Mouse (Mus musculus): ENCODE measurements around the gene Itgb5.

The Itgb5 gene

DNA sequence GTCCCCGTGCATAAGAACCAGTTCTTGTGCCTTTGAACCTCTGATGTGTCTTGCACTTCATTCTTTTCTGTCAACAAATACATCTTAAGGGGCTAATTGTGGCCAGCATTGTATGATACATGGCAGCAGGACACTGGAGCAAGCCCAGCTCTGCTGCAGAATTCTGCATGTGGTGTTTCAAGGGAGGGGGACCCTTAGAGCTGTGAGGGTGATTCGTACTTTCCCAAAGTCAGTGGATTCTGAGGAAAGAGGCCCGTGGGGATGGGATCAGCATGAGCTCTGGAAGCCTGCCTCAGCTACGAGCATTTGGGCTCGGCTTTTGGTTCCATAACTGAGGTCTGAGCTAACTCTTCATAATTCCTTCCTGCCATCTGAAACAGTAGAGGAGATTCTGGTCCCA is 75.1 kb downstream of the Itgb5 start:
- DNase-seq (ENCODE audit: low read depth, low spot score) = no peak

DNA sequence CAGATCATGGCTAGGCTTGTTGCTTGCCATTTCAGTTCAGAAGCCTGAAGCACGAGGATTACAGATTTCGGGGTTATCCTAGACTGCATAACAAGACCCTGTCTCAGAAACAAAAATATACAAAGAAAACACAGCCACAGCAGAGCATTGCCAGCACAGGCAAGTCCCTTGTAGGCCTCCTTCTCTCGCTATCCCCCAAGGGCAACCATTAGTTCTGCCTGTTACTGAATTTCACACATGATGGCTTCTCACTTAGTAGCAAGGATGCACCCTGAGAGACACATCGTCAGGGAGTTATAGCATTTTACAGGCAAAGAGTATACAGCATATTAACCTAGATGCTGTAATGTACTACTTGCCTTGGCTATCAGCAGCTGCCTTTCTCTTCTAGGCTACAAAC is 78.8 kb downstream of the Itgb5 start:
- DNase-seq (ENCODE audit: low read depth, low spot score) = peak; percentile 53

DNA sequence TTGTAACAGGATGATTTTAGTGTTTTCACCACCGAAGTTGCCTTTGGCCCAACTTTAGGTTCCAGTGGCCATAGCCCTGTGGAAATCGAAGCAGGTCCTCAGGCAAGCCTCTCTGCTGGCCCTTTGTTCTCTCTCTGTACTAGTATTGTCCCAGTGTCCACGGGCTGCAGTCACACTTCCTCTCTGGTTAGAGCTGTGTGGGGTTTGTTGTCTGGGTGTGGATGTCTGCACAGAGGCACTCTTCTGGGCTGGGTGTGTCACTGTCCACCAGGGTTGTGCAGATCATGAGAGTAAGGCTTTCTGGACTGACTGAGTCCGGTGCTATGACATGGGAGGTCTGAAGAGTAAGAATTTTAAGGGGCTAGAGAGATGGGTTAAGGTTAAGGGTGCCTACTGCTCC is 85.5 kb downstream of the Itgb5 start:
- DNase-seq (ENCODE audit: low read depth, low spot score) = no peak

DNA sequence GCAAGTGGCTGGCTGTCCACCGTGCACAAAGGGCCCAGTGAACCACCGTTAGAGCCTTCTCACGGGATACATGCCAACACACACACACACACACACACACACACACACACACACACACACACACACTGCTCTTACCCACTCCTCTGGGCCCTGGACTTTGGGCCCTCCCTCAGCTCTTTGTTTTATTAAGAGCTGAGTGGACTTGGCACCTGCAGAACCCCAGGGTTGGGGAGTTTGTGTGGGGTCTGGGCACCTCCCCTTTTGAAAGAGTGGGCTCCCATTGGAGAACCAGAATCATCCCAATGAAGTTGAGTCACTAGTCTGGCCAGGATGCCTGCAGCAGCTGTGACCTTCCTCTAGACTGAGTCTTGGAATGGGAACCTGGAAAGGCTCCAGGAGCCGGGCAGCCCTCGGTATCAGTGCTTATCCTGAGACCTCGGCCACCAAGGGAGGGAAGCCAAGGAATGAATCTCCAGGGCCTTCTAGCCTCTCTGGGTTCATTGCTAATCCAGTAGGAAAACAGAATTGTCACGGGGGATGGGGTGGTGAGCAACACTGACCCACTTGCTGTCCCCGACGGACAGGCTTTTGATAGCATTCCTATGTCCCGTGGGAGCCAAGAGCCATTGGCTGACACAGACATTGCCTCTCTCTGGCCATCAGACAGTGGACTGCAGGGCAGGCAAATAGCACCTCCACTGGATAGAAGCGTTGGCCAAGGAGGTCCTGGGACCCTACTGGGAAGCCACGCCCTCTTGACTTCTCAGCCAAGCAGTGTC is 87.2 kb downstream of the Itgb5 start:
- no peak for DNase-seq (ENCODE audit: low read depth, low spot score)

DNA sequence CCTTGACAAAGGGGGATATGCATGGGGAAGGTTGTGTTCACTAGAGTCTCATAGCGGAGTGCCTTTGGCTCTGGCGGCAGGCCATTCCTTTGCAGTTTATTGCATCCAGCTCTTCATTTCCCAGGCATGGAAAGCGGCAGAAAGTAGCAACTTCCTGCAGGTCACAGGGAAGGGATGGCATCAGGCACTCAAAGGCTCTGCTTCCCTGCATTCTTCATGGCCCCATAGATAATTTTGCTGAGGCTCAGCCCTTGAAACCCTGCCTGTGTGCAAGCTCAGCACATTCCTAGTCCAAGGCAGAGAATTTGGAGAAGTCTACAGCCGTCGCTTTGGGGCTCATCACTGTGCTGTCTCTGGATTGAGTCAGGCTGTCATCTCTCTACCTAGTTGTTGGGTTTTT is 87.9 kb downstream of the Itgb5 start:
- DNase-seq (ENCODE audit: low read depth, low spot score) = peak; percentile 22

DNA sequence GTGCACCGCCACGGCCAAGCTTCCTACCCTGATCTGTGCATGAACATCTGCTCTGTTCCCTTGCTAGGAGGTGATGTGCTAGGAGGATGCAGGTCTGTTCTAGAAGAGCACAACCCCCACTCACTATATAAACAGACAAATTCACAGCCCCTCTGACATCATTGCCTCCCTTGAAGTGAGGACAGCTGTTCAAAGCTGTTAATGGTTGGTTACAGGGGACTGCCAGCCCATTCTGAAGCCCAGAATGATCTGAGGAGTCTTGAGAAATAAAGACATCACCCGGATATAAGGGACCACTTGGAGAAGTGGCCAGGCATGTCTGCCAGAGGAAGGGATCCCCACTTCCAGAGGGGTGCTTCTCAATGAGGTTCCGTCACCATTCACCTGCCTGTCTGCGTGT is 88.5 kb downstream of the Itgb5 start:
- DNase-seq (ENCODE audit: low read depth, low spot score) = no peak

DNA sequence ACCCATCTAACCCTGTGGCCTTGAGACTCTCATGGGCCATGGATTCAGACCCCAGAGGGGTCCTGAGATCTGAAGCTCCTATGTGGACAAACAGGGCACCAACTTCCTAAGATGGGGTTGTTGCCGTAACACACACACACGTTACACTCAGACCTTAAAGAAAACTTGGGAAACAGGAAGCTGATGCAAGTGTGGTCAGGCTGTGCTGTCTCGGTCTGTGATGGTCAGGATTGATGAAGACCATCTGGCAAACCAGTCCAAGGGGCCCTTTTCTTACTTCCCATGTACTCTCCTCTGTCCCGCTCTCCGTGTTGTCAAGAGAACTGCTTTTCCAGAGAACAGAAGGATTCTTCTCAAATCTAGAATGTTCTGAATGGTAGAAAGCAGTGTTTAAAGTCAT is 92.0 kb downstream of the Itgb5 start:
- DNase-seq (ENCODE audit: low read depth, low spot score) = no peak

DNA sequence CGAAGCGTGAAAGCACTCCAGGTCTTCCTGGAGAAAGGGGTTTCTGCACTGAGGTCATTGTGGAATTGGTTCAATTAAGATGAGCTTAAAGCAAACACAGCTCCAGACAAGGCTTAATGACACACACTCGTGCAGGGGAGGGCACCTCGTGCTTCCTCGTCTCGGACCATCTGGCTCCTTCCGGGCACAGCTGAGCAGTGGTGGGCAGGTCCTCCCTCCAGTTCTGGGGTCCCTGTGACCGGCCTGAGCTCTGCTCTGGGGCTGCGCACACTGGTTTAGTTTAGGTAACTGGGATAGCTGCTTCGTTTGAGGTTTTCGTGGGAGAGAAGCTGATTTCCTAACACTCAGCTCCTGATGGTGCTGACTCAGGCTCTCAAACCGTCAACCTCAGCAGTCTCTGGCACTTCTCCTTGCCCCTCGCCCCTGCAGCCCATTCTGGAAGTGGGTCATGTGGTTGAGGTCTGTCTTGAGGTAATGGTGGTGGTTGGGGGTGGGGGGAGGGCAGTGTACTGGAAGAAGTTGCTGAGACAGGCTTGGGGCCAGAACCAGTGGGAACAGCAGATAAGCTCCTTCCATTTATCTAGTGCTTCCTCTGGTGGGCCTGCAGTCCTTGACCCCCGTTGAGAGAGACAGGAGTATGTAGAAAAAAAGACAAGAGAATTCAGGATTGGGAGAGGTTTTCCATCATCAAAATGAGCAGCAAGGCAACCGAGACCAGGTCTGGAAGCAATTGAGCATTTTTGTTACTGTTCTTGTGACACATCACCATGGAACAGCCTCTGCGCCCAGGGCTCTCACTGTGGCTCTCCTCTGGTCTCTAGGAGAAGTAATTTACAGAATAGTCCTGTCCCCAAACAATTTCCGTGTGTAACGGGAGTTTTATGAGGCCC is 92.9 kb downstream of the Itgb5 start:
- no peak for DNase-seq (ENCODE audit: low read depth, low spot score)

DNA sequence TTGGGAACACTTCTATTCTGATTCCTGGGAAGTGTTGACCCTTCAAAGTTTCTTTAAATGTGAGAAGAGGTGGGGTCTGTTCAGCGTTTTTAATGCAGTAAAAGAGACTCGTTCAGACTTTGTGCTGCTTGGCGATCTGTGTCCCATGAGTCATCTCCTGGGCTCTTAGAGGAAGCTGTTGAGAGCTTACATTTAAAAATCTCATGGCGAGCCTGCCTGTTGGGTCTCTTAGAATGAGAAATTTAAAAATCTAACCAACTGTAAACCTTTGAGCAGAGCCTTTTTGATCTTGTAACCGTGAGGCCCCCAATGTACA is 93.5 kb downstream of the Itgb5 start:
- DNase-seq (ENCODE audit: low read depth, low spot score) = no peak

DNA sequence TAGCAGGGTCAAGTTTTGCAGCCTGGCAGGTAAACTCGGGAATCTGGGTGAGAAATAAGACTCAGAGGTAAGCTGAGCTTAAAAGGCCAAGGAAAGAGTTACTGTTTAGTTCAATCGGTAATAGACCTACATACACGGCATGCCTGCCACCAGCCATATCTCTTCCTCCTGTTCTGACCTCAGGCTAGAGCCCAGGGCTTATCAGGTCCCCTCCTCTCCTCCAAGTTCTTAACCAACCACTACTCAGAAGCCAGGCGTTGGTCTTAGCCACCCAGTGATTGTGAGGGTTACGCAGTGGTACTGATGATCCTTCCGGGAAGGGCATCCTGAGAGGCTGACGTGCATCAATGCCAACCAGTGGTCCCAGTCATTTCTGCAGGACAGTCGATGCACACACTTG is 94.3 kb downstream of the Itgb5 start:
- DNase-seq (ENCODE audit: low read depth, low spot score) = no peak

DNA sequence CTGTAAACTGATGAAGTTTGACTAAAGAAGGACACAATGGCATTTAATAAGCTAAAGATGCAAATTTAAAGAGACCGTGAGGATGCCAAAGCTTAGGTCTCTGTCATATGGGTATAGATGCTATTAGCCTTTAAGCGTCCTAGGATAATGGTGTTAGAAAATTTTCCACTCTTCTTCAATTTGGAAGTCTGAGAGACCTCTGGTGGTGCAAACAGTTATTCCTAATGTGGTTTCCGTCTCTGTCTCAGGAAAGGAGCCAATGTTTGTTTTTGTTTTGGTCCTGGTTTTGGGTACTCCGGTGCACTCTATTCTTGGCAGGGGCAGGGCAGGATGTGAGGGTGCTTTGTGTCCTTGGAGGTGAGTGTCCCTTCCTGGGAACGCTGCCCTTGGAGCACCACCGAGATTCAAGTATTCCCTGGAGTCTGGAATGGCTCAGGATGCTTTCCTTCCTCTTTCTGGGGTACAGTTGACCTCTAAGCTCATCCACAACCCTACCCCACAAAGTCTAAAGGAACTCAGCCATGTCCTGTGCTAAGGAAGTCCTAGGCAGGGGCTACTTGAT is 97.9 kb downstream of the Itgb5 start:
- no peak for DNase-seq (ENCODE audit: low read depth, low spot score)

DNA sequence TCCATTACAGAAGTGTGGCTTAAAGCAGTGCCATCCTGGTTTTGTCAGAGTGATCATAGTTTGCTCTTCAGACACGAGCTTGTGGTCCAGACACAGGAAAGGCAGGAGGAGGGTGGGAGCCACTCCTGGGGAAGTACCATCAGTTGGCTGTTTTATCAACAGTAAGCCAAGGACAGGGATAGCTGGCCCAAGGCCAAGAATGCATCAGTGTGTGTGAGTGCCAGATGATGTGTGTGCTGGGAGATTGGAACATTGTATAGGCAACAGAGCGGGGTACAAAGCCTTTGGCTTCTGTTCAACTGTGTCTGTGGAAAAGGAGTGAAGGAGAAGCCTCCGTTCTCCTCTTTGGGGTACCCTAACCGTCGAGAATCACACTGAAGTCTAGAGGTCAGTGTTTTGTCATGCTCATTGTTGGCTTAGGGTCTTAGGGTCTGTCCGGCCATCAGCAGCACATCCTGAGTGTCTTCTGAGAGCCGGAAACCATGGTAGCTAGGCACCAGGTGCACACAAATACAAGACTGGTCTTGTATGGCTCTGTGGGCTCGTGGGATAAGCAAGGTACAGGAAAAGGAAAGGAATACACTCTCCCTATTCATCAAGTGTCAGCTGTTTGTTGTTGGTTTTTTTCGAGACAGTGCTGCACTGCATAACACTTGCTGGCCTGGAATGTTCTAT is 99.5 kb downstream of the Itgb5 start:
- DNase-seq (ENCODE audit: low read depth, low spot score) = no peak

DNA sequence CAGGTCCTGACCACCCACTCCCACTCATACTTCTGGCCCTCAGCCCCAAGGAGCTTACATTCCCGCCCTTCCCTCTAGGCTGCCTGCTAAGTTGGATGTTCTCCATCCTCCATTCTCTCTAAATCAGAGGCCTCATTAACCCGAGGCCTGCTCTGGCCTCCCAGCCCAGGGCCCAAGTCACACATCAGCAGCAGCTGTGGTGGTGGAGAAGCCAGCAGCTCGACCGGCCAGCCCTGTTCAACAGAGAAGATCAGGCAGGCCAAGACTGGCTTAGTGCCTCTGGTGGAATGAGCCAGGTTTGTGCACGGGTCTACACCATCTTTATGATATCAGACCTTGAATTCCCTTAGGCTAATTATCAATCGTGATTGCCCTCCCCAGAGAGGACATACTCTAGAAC is 101.3 kb downstream of the Itgb5 start:
- no peak for DNase-seq (ENCODE audit: low read depth, low spot score)

DNA sequence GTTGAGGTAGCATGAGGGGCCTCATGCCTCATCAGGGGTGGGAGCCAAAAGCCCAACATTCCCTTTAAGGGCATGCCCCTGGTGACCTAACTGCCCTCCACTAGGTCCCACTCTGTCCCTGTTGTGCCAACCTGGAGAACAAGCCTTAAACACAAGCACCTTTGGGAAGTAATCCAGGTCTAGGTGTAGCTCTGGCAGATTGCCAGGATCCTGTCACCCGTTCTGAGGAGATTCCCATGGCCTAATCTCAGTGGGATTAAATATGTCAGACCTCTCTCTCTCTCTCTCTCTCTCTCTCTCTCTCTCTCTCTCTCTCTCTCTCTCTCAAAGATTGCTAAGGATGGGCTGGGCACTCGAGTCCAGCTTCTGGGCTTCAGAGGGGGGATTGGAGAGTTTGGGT is 102.2 kb downstream of the Itgb5 start:
- DNase-seq (ENCODE audit: low read depth, low spot score) = no peak

DNA sequence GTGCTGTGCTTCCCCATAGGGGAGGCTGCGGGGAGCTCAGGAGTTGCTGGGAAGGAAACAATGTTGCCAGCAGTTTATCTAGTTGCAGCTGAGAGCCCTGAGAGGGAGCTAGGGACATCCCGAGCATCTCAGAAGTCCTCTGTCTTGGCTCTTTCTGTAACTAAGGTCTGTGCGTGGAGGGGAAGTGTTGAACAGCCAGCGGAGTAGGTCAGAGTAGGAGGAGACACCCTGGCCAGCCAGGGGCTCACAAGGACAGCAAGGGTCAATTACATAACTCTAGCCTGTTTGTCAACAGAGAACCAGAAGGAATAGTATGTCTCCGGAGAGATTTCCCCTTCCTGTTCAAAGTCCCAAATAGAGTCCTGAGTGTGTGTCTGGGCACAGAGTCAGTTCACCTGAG is 102.7 kb downstream of the Itgb5 start:
- DNase-seq (ENCODE audit: low read depth, low spot score) = no peak

DNA sequence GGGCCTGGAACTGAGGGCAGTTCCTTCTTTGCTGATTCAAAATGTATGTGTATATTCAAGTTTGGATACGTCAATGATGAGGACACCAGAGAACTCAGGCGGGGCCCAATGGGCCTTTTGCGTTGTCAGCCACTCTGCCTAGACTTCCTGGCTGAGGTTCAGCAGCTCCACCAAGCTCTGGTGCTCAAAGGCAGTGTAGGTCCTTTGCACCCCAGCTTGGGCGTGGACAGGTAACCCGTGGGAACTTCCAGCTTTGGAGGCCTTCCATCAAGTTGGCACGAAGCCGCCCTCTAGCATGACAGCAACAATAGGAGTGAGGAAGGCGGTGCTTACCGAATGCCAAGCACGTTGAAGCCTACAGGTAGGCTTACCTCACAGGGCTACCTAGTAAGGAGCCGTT is 103.9 kb downstream of the Itgb5 start:
- no peak for DNase-seq (ENCODE audit: low read depth, low spot score)

DNA sequence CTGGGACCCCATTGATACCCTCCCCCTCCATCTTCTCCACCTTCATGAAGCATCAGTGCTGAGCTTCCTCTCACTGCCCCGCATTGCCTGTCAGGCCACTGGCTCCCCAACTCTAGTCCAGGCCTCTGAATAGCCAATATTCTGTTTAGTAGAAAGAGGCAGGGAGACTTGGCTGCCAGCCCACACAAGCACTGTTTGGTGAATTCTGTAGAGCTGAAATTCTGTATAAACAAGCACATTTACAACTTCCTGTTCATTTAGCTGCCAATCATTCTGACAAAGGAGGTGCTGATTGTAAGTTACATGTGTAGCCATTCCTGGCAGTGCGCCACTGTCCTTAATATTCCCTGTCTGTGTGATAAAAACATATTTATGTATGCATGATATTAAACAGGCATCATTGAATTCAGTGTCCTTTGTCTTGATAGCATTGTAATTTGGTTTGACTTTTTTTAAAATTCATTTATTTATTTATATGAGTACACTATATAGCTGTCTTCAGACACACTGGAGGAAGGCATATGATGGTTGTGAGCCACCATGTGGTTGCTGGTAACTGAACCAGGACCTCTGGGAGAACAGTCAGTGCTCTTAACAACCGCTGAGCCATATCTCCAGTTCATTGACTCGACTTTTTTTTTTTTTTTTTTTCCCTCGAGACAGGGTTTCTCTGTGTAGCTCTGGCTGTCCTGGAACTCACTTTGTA is 105.4 kb downstream of the Itgb5 start:
- DNase-seq (ENCODE audit: low read depth, low spot score) = no peak

DNA sequence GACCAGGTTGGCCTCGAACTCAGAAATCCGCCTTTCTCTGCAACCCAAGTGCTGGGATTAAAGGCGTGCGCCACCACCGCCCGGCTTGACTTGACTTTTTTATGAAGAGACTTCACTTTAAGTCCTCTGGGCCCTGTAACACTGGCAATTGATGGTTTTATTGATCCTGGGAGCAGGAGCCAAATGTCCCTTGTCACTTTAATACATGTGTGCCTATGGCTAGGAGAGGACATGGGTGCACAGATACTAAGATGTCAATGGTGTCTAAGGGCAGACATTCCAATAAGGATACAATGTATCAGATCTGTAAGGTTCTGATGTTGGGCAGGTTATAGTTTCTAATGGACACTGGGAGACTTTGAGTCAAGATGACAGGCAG is 105.9 kb downstream of the Itgb5 start:
- no peak for DNase-seq (ENCODE audit: low read depth, low spot score)

DNA sequence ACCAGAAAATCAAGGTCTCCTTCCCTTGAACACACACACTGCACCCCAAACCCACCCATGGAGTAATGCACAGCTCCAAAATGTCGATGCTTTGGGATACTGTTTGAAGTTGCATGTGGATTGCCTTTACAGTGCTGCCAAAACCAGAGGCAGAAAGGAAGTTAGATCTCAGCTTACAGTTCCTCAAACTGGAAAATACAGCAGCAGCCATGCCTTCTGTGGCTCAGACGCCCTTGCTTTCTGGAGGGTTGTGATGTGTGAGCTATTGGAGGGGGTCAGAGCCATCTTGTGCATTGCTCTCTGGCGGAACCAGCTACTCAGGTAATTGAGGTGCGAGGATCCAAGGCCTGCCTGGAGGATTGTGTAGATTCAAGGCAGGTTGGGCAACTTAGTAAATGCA is 107.4 kb downstream of the Itgb5 start:
- no peak for DNase-seq (ENCODE audit: low read depth, low spot score)

DNA sequence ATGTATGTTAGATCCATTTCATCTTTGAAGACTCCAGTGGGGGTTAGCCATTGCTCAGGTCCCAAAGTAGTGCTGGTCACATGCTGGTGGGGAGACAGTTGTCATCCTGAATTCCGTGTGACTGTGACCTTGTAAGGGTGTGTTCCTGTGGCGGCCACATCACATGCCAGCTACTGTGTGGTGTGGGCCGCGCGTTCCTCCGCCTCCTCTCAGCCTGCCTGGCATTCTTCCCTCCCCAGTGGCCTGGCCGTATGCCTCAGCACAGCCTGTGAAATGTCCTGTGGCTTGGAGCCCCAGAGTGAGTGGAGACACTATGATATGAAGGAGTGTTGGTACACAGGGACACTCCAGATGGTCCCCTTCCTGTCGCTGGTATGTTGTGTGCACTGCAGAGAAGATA is 108.1 kb downstream of the Itgb5 start:
- DNase-seq (ENCODE audit: low read depth, low spot score) = no peak

DNA sequence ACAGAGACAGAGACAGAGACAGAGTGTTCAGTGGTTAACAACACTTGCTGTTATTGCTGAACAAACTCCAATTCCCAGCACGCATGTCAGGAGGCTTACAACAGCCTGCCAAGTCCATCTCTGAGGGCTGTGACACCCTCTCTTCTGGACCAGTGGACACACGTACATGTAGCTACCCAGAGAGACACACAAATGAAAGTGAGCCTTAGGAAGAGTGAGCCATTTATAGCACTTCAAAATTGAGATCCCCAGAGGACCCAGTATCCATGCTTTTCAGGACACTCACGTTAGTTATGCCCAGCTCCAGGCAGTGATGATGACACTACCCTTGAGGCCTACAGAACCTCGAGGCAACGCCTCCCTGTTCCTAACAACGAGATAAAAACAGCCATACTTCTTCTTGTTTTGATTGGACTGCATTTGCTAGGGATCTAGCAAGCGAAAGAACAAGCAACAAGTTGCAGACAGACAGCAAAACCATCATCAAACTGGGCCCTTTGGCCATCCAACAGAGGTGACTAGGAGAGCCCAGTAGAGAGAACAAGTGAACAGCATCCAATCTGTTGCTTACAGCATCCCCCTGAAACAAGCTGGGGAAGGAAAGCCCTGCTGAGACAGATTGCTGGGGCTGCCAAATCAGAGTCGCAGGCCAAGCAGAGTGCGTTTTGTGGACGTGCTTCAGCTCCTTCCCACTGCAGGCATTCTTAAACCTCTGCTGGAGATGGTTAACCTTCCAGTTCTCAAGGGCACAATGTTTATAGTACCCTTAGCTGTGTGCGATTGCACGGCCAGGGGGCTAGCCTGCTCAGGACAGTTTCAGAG is 109.1 kb downstream of the Itgb5 start:
- no peak for DNase-seq (ENCODE audit: low read depth, low spot score)

Measured in mesoderm, embryonic 11.5 days (tissue).